In the genomic region with DNA sequence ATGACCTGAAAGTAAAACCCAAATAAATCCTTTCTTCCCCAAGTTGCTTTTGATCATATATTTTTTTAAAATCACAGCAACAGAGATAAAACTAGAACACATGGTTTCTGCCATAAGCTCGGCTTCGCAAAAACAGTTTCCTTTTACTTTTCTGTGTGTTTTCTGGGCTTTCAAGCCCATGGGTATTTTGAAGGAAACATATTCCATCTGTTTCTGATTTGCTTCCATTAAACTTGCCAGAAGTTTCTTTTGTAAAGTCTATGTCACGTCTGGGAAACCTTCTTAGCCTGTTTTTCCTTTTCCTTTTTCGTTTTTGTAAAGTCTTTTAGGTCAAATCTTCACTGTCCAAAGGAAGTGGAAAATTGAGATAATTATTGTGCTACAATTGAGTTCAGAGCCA, we compare ENCODE assay signal across 8 mouse cellular contexts.
"Had no signal": no experiment of that assay in that cellular context is flagged by ENCODE, and none has a peak within 500 bp of the region (broad histone marks: within the 10 kb centered on the region; RNA-seq: fewer than 3 reads in every experiment).

No protein-coding gene starts in this region.

- H3K9me3 ChIP-seq: midbrain, embryonic 12.5 days had no signal

- H3K4me1 ChIP-seq: liver, embryonic 12.5 days had no signal

- H3K27me3 ChIP-seq: liver, embryonic 12.5 days; midbrain, embryonic 12.5 days had no signal

- DNase-seq: kidney, adult 11 months; kidney, postnatal 14 days; right cerebral cortex, postnatal 14 days; thymus, postnatal 4 days had no signal

- H3K9ac ChIP-seq: liver, embryonic 12.5 days; midbrain, embryonic 12.5 days had no signal

- H3K4me2 ChIP-seq: liver, embryonic 12.5 days; midbrain, embryonic 12.5 days had no signal

- H3K27ac ChIP-seq: liver, embryonic 12.5 days; midbrain, embryonic 12.5 days; stomach, postnatal 0 days had no signal

- H3K36me3 ChIP-seq: liver, embryonic 12.5 days; midbrain, embryonic 12.5 days had no signal

- ATAC-seq: liver, embryonic 12.5 days; midbrain, embryonic 16.5 days had no signal

- H3K4me3 ChIP-seq: liver, embryonic 12.5 days; midbrain, embryonic 12.5 days had no signal
